Mouse (Mus musculus): Measurements from ENCODE around the gene Mis18bp1. TPM values are rescaled to one million over a fixed set of nuclear protein-coding genes. Genes with fewer than 3 reads are reported as not detected.

Mis18bp1 gene
- 0.02 TPM in 1 of 2 replicates, not detected in the other for polyA plus RNA-seq (2012; rRNA removed)

GRCm38 (mm10) chr12:65172021-65172951 lies at the start of gene Mis18bp1:
Gene Mis18bp1, minus strand, starts transcription at chr12:65172604.

Other genes starting within 250 kb of the Mis18bp1 start
- gene Klhl28, start 207.1 kb downstream of the Mis18bp1 start, polyA plus RNA-seq (2012; rRNA removed): 0.12 and 0.70 TPM in 2 replicates
- 0.53 and 0.89 TPM in 2 replicates for gene Togaram1, start 206.8 kb downstream of the Mis18bp1 start, polyA plus RNA-seq (2012; rRNA removed)
- 0.34 and 1.0 TPM in 2 replicates for gene Prpf39, start 136.3 kb downstream of the Mis18bp1 start, polyA plus RNA-seq (2012; rRNA removed)
- 1.9 and 2.7 TPM in 2 replicates for gene Fkbp3, start 98.6 kb downstream of the Mis18bp1 start, polyA plus RNA-seq (2012; rRNA removed)
- gene Fancm, start 97.0 kb downstream of the Mis18bp1 start, polyA plus RNA-seq (2012; rRNA removed): 0.21 and 0.27 TPM in 2 replicates
- not detected in 2 replicates for gene Wdr20rt, start 52.9 kb upstream of the Mis18bp1 start, polyA plus RNA-seq (2012; rRNA removed)